In genomic region chr2:106873166-106873565, GRCm38 (mm10) we compare ENCODE assay signal across 24 mouse cellular contexts.
DNase-seq lines count a peak whose midpoint lies in the region; ATAC-seq lines count a peak whose summit lies in the region.
"Had no signal": no experiment of that assay in that cellular context is flagged by ENCODE, and none has a peak within 500 bp of the region (broad histone marks: within the 10 kb centered on the region; RNA-seq: fewer than 3 reads in every experiment).

No protein-coding gene starts in this region.

- no peak for DNase-seq in hindbrain, embryonic 14.5 days (ENCODE audit: low spot score)
- DNase-seq in hindbrain, embryonic 11.5 days (ENCODE audit: low spot score) = no peak
- DNase-seq in neural tube, embryonic 11.5 days (ENCODE audit: low spot score) = no peak
- DNase-seq in neural tube, embryonic 10.5 days (ENCODE audit: extremely low spot score, low spot score) = no peak
- no peak for DNase-seq in cerebellum, adult 18-20 months
- DNase-seq: adrenal gland, adult 2 months; adrenal gland, postnatal 14 days; cerebellum, adult 11 months; cerebellum, adult 8-10 months; cerebellum, postnatal 10 days; cerebellum, postnatal 36 days; embryo, embryonic 11 days; gastrocnemius, postnatal 25 days; heart, adult 2 months had no signal

- H3K9me3 ChIP-seq in hindbrain, embryonic 14.5 days (ENCODE audit: control insufficient read depth, low read length) = no peaks in the 10 kb centered on the region
- no peaks in the 10 kb centered on the region for H3K9me3 ChIP-seq in hindbrain, embryonic 11.5 days (ENCODE audit: control insufficient read depth, low read length)
- H3K9me3 ChIP-seq in neural tube, embryonic 11.5 days (ENCODE audit: control insufficient read depth, low read length) = no peaks in the 10 kb centered on the region
- H3K9me3 ChIP-seq in neural tube, embryonic 13.5 days = no peaks in the 10 kb centered on the region
- H3K9me3 ChIP-seq: embryonic facial prominence, embryonic 10.5 days; embryonic facial prominence, embryonic 13.5 days; forebrain, embryonic 12.5 days; forebrain, embryonic 15.5 days; heart, embryonic 10.5 days; heart, embryonic 13.5 days had no signal

- no peaks in the 10 kb centered on the region for H3K27me3 ChIP-seq in hindbrain, embryonic 14.5 days (ENCODE audit: control insufficient read depth, insufficient read depth, low read length)
- no peaks in the 10 kb centered on the region for H3K27me3 ChIP-seq in hindbrain, embryonic 11.5 days (ENCODE audit: control insufficient read depth, insufficient read depth, low read length)
- H3K27me3 ChIP-seq in neural tube, embryonic 11.5 days (ENCODE audit: control insufficient read depth, insufficient read depth, low read length) = no peaks in the 10 kb centered on the region
- no peaks in the 10 kb centered on the region for H3K27me3 ChIP-seq in neural tube, embryonic 13.5 days
- H3K27me3 ChIP-seq: embryonic facial prominence, embryonic 13.5 days; forebrain, embryonic 12.5 days; forebrain, embryonic 15.5 days; heart, embryonic 13.5 days had no signal

- no peak overlapping the region for H3K27ac ChIP-seq in hindbrain, embryonic 14.5 days
- H3K27ac ChIP-seq in hindbrain, embryonic 11.5 days (ENCODE audit: low read depth, low read length) = no peak overlapping the region
- no peak overlapping the region for H3K27ac ChIP-seq in neural tube, embryonic 11.5 days (ENCODE audit: low read depth, low read length)
- H3K27ac ChIP-seq in neural tube, embryonic 13.5 days (replicated peaks) = peak overlapping the region; percentile 52; the same call in 1 of the 2 replicates
- H3K27ac ChIP-seq: embryonic facial prominence, embryonic 10.5 days; embryonic facial prominence, embryonic 13.5 days; forebrain, embryonic 12.5 days; forebrain, embryonic 15.5 days; heart, adult 2 months; heart, embryonic 10.5 days; heart, embryonic 13.5 days had no signal

- no peak overlapping the region for H3K4me3 ChIP-seq in hindbrain, embryonic 14.5 days (replicated peaks; ENCODE audit: low read length)
- H3K4me3 ChIP-seq in hindbrain, embryonic 11.5 days (ENCODE audit: low read depth, low read length) = no peak overlapping the region
- H3K4me3 ChIP-seq in neural tube, embryonic 11.5 days (ENCODE audit: low read depth, low read length) = no peak overlapping the region
- no peak overlapping the region for H3K4me3 ChIP-seq in neural tube, embryonic 13.5 days
- H3K4me3 ChIP-seq: embryonic facial prominence, embryonic 10.5 days; embryonic facial prominence, embryonic 13.5 days; erythroblast, embryonic 14.5 days; forebrain, embryonic 12.5 days; forebrain, embryonic 15.5 days; heart, adult 2 months; heart, embryonic 10.5 days; heart, embryonic 13.5 days had no signal

- no peaks in the 10 kb centered on the region for H3K4me1 ChIP-seq in hindbrain, embryonic 14.5 days (replicated peaks; ENCODE audit: control insufficient read depth, insufficient read depth, low read length)
- no peaks in the 10 kb centered on the region for H3K4me1 ChIP-seq in hindbrain, embryonic 11.5 days (replicated peaks; ENCODE audit: control insufficient read depth, insufficient read depth, low read length)
- no peaks in the 10 kb centered on the region for H3K4me1 ChIP-seq in neural tube, embryonic 11.5 days (ENCODE audit: control insufficient read depth, insufficient read depth, low read length)
- H3K4me1 ChIP-seq in neural tube, embryonic 13.5 days (replicated peaks) = peaks cover 19% of the 10 kb centered on the region
- H3K4me1 ChIP-seq: embryonic facial prominence, embryonic 10.5 days; forebrain, embryonic 12.5 days; forebrain, embryonic 15.5 days; heart, embryonic 10.5 days had no signal

- WGBS in hindbrain, embryonic 14.5 days = 76% methylated on average over 9 of the region's 9 CpGs
- WGBS in hindbrain, embryonic 11.5 days = 85% methylated on average over 9 of the region's 9 CpGs
- WGBS in neural tube, embryonic 11.5 days = 74% methylated on average over 9 of the region's 9 CpGs
- 65% methylated on average over 9 of the region's 9 CpGs for whole genome bisulfite sequencing in neural tube, embryonic 13.5 days

- H3K9ac ChIP-seq in hindbrain, embryonic 14.5 days = no peak overlapping the region
- no peak overlapping the region for H3K9ac ChIP-seq in hindbrain, embryonic 11.5 days (ENCODE audit: low read depth, low read length)
- H3K9ac ChIP-seq in neural tube, embryonic 11.5 days (ENCODE audit: low read length) = no peak overlapping the region
- no peak overlapping the region for H3K9ac ChIP-seq in neural tube, embryonic 13.5 days
- H3K9ac ChIP-seq: embryonic facial prominence, embryonic 13.5 days; forebrain, embryonic 12.5 days; forebrain, embryonic 15.5 days; heart, embryonic 13.5 days had no signal

- H3K36me3 ChIP-seq in hindbrain, embryonic 14.5 days (replicated peaks; ENCODE audit: control insufficient read depth, insufficient read depth) = peaks cover 12% of the 10 kb centered on the region; the same call in 1 of the 2 replicates
- H3K36me3 ChIP-seq in hindbrain, embryonic 11.5 days (ENCODE audit: control insufficient read depth, insufficient read depth, low read length) = no peaks in the 10 kb centered on the region
- H3K36me3 ChIP-seq in neural tube, embryonic 11.5 days (ENCODE audit: control insufficient read depth, insufficient read depth, low read length) = no peaks in the 10 kb centered on the region
- peaks cover 22% of the 10 kb centered on the region for H3K36me3 ChIP-seq in neural tube, embryonic 13.5 days

- no peak overlapping the region for H3K4me2 ChIP-seq in hindbrain, embryonic 14.5 days (replicated peaks)
- H3K4me2 ChIP-seq in hindbrain, embryonic 11.5 days (replicated peaks; ENCODE audit: low read depth, low read length) = no peak overlapping the region
- no peak overlapping the region for H3K4me2 ChIP-seq in neural tube, embryonic 11.5 days (ENCODE audit: low read depth)
- no peak overlapping the region for H3K4me2 ChIP-seq in neural tube, embryonic 13.5 days
- H3K4me2 ChIP-seq: embryonic facial prominence, embryonic 13.5 days; forebrain, embryonic 12.5 days; forebrain, embryonic 15.5 days; heart, embryonic 13.5 days had no signal

- ATAC-seq in hindbrain, embryonic 14.5 days (ENCODE audit: low FRiP score) = 0 out of 2 replicates have a peak, but pooled peaks have one; percentile 28
- no peak for ATAC-seq in hindbrain, embryonic 11.5 days (ENCODE audit: low FRiP score)
- ATAC-seq in neural tube, embryonic 11.5 days (ENCODE audit: insufficient read depth, low FRiP score, low TSS enrichment) = 0 out of 2 replicates have a peak, but pooled peaks have one; percentile 33
- no peak for ATAC-seq in neural tube, embryonic 13.5 days (ENCODE audit: low read depth)
- ATAC-seq: CD4-positive, CD25-positive, alpha-beta regulatory T cell, adult 4 months; forebrain, embryonic 15.5 days; intestine, embryonic 16.5 days had no signal

Comparison
In these comparisons a context has a peak if more than half of its experiments do, and no peak if none do; other contexts are left out.
1. ATAC-seq: peak in hindbrain, embryonic 14.5 days (single experiment) and neural tube, embryonic 11.5 days (single experiment); none in hindbrain, embryonic 11.5 days (single experiment) and neural tube, embryonic 13.5 days (single experiment).